27 mouse cellular contexts compared by ENCODE assay signal in genomic region chr6:35333632-35334031, GRCm38 (mm10). TPM values are rescaled to one million over a fixed set of nuclear protein-coding genes. Genes with fewer than 3 reads are reported as not detected.
"Had no signal": no experiment of that assay in that cellular context is flagged by ENCODE, and none has a peak within 500 bp of the region (broad histone marks: within the 10 kb centered on the region; RNA-seq: fewer than 3 reads in every experiment).

No protein-coding gene starts in this region.

- H3K36me3 ChIP-seq: heart, embryonic 10.5 days; heart, embryonic 12.5 days; hindbrain, embryonic 10.5 days; hindbrain, embryonic 12.5 days; kidney, embryonic 15.5 days; limb, embryonic 10.5 days; limb, embryonic 12.5 days; liver, embryonic 12.5 days had no signal

- DNase-seq: gastrocnemius, postnatal 14 days; gastrocnemius, postnatal 36 days; heart, adult 18-20 months; heart, postnatal 10 days; heart, postnatal 4 days; kidney, adult 11 months; kidney, adult 2 months; kidney, adult 9 months; kidney, postnatal 14 days; kidney, postnatal 36 days; liver had no signal

- H3K4me2 ChIP-seq: heart, embryonic 12.5 days; hindbrain, embryonic 12.5 days; hindbrain, embryonic 14.5 days; kidney, embryonic 15.5 days; limb, embryonic 12.5 days; liver, embryonic 12.5 days had no signal

- ATAC-seq: hindbrain, embryonic 16.5 days; inflammation-experienced regulatory T-cells, adult 6 months; liver, embryonic 12.5 days had no signal

- H3K9me3 ChIP-seq: heart, embryonic 10.5 days; heart, embryonic 12.5 days; hindbrain, embryonic 10.5 days; hindbrain, embryonic 12.5 days; kidney, embryonic 15.5 days; limb, embryonic 10.5 days; limb, embryonic 12.5 days; liver, embryonic 12.5 days had no signal

- H3K9ac ChIP-seq: heart, embryonic 12.5 days; hindbrain, embryonic 12.5 days; hindbrain, embryonic 14.5 days; kidney, embryonic 15.5 days; limb, embryonic 12.5 days; liver, embryonic 12.5 days; liver, embryonic 14.5 days had no signal

- H3K27me3 ChIP-seq: heart, embryonic 12.5 days; hindbrain, embryonic 12.5 days; kidney, embryonic 15.5 days; limb, embryonic 12.5 days; liver, embryonic 12.5 days had no signal

- H3K4me3 ChIP-seq: heart, embryonic 10.5 days; heart, embryonic 12.5 days; hindbrain, embryonic 10.5 days; hindbrain, embryonic 12.5 days; kidney, embryonic 15.5 days; layer of hippocampus, adult 2 months; left cerebral cortex, adult 2 months; limb, embryonic 10.5 days; limb, embryonic 12.5 days; liver, embryonic 12.5 days had no signal

- H3K27ac ChIP-seq: heart, embryonic 10.5 days; hindbrain, embryonic 10.5 days; hindbrain, embryonic 12.5 days; hindbrain, embryonic 14.5 days; kidney, embryonic 15.5 days; kidney, postnatal 0 days; layer of hippocampus, adult 2 months; left cerebral cortex, adult 2 months; limb, embryonic 10.5 days; limb, embryonic 12.5 days; liver, embryonic 12.5 days; liver, embryonic 14.5 days had no signal

RNA-seq across cellular contexts. Expression of gene Fam180a, which starts 7.7 kb away (rescaled TPM):
- polyA plus RNA-seq: hindbrain, embryonic 10.5 days; inflammation-experienced regulatory T-cells, adult 6 months; limb, embryonic 10.5 days; limb, embryonic 12.5 days; liver, embryonic 12.5 days had no signal

RNA-seq across cellular contexts. Expression of gene Slc13a4, which starts 25.7 kb away (rescaled TPM):
- total RNA-seq: gastrocnemius, adult 8-10 months had no signal
